Mouse (Mus musculus) cortical plate, adult 2 months (tissue): ENCODE measurements around the gene Mkrn1.

Source experiments
- CTCF ChIP-seq: fragments of 200-500 bp; IDR thresholded peaks from 2 replicates; pipeline ENCODE4 v1.5.1; 2011; ENCODE audit warnings: mild to moderate bottlenecking, control low read depth, low read length; ENCODE audit not compliant: insufficient read depth; ENCODE audit errors: extremely low read depth
- POLR2A ChIP-seq: fragments of 200-500 bp; IDR thresholded peaks from 2 replicates; pipeline ENCODE4 v1.6.1; 2011; ENCODE audit warnings: mild to moderate bottlenecking, low read length, control low read depth; ENCODE audit not compliant: insufficient read depth; ENCODE audit errors: extremely low read depth

- TF ChIP-seq CTCF: no peak
- TF ChIP-seq POLR2A: no peak
Observed at GRCm38 (mm10) chr6:39376775-39377174, 43.5 kb downstream of the Mkrn1 start.
